Mouse (Mus musculus): ENCODE results near the gene Rwdd2b.

GRCm38 (mm10) chr16:87434266-87434665 lies 6.1 kb downstream of the Rwdd2b start:
- TF ChIP-seq GATA1 (IDR thresholded peaks at IDR 0.05; ENCODE audit: borderline replicate concordance, low read length) (no peak), FLI1 (IDR thresholded peaks at IDR 0.05; ENCODE audit: low read length) (no peak)
